22 mouse cellular contexts compared by ENCODE assay signal in the genomic region with DNA sequence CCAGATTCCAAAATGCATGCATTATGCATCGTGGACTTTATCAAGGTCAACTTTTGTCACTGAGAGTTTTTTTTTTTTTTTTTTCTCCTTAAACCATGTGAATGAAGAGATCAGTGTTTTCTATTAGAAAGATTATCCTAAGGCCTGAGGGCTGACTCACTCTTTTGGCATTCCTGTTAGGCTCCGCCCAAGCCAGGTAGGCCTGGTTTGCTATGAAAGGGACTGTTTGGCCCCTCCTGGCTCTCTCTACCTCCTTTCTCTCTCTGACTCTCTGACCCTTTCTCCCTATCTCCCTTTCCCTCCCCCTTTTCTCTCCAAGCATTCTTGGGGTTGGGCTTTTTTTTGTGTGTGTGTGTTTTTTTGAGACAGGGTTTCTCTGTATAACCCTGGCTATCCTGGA. TPM values are rescaled to one million over a fixed set of nuclear protein-coding genes. Genes with fewer than 3 reads are reported as not detected.
A peak's percentile ranks its signal among the peaks of the same experiment; 100 is the strongest.
DNase-seq lines count a peak whose midpoint lies in the region; ATAC-seq and TF ChIP-seq lines count a peak whose summit lies in the region.
"Had no signal": no experiment of that assay in that cellular context is flagged by ENCODE, and none has a peak within 500 bp of the region (broad histone marks: within the 10 kb centered on the region; RNA-seq: fewer than 3 reads in every experiment).

No protein-coding gene starts in this region.

- H3K36me3 ChIP-seq in intestine, embryonic 15.5 days = no peaks in the 10 kb centered on the region
- H3K36me3 ChIP-seq in intestine, postnatal 0 days (ENCODE audit: control insufficient read depth, insufficient read depth) = no peaks in the 10 kb centered on the region; the same call in 1 of the 2 replicates
- no peaks in the 10 kb centered on the region for H3K36me3 ChIP-seq in ES-E14 (ENCODE audit: control insufficient read depth, insufficient read depth, low read length, poor library complexity, severe bottlenecking)
- no peaks in the 10 kb centered on the region for H3K36me3 ChIP-seq in stomach, embryonic 14.5 days (ENCODE audit: control insufficient read depth, insufficient read depth, low read length)
- H3K36me3 ChIP-seq: embryonic facial prominence, embryonic 10.5 days; heart, embryonic 13.5 days; hindbrain, embryonic 15.5 days had no signal

- H3K9ac ChIP-seq in intestine, embryonic 15.5 days = no peak overlapping the region
- no peak overlapping the region for H3K9ac ChIP-seq in intestine, postnatal 0 days (ENCODE audit: low read depth, low read length)
- H3K9ac ChIP-seq in ES-E14 (ENCODE audit: insufficient read depth, low read depth, low read length, poor library complexity, severe bottlenecking) = no peak overlapping the region
- no peak overlapping the region for H3K9ac ChIP-seq in stomach, embryonic 14.5 days (replicated peaks; ENCODE audit: low read depth, low read length)
- H3K9ac ChIP-seq: heart, embryonic 13.5 days; hindbrain, embryonic 15.5 days had no signal

- no peak overlapping the region for H3K4me3 ChIP-seq in intestine, embryonic 15.5 days (replicated peaks)
- H3K4me3 ChIP-seq in intestine, postnatal 0 days (ENCODE audit: low read depth, low read length) = no peak overlapping the region
- H3K4me3 ChIP-seq in ES-E14 (ENCODE audit: insufficient read depth in 1 of 2, low read depth in 1 of 2, low read length in 2 of 2, poor library complexity in 1 of 2, severe bottlenecking in 1 of 2) = no peak overlapping the region
- no peak overlapping the region for H3K4me3 ChIP-seq in stomach, embryonic 14.5 days (ENCODE audit: low read depth, low read length)
- H3K4me3 ChIP-seq: embryonic facial prominence, embryonic 10.5 days; heart, embryonic 13.5 days; hindbrain, embryonic 15.5 days had no signal

- no peaks in the 10 kb centered on the region for H3K27me3 ChIP-seq in intestine, embryonic 15.5 days (replicated peaks)
- H3K27me3 ChIP-seq in intestine, postnatal 0 days (replicated peaks; ENCODE audit: control insufficient read depth, insufficient read depth, low read length) = no peaks in the 10 kb centered on the region
- H3K27me3 ChIP-seq in stomach, embryonic 14.5 days (ENCODE audit: control insufficient read depth, insufficient read depth, low read length) = no peaks in the 10 kb centered on the region
- H3K27me3 ChIP-seq: heart, embryonic 13.5 days; hindbrain, embryonic 15.5 days had no signal

- no peak overlapping the region for H3K27ac ChIP-seq in intestine, embryonic 15.5 days
- no peak overlapping the region for H3K27ac ChIP-seq in intestine, postnatal 0 days (ENCODE audit: low read depth, low read length)
- no peak overlapping the region for H3K27ac ChIP-seq in ES-E14 (ENCODE audit: insufficient read depth, low read depth, low read length, poor library complexity, severe bottlenecking)
- H3K27ac ChIP-seq in stomach, embryonic 14.5 days (ENCODE audit: low read length) = no peak overlapping the region
- H3K27ac ChIP-seq: embryonic facial prominence, embryonic 10.5 days; heart, embryonic 13.5 days; hindbrain, embryonic 15.5 days had no signal

- no peaks in the 10 kb centered on the region for H3K9me3 ChIP-seq in intestine, embryonic 15.5 days
- H3K9me3 ChIP-seq in intestine, postnatal 0 days (ENCODE audit: control insufficient read depth) = no peaks in the 10 kb centered on the region
- no peaks in the 10 kb centered on the region for H3K9me3 ChIP-seq in ES-E14 (ENCODE audit: control insufficient read depth, insufficient read depth, low read depth, low read length)
- H3K9me3 ChIP-seq in stomach, embryonic 14.5 days (ENCODE audit: control insufficient read depth, low read depth, low read length) = no peaks in the 10 kb centered on the region
- H3K9me3 ChIP-seq: embryonic facial prominence, embryonic 10.5 days; heart, embryonic 13.5 days; hindbrain, embryonic 15.5 days had no signal

- peak; percentile 47; the same call in 1 of the 2 replicates for ATAC-seq in intestine, embryonic 15.5 days
- no peak for ATAC-seq in intestine, postnatal 0 days
- peak; percentile 42; the same call in 1 of the 2 replicates for ATAC-seq in stomach, embryonic 14.5 days (ENCODE audit: insufficient number of reproducible peaks, insufficient read depth, low FRiP score, low read depth)
- ATAC-seq: forebrain, embryonic 14.5 days had no signal

- DNase-seq in 3T3-L1 (ENCODE audit: low read depth, low spot score) (peak; percentile 12), ES-E14 (ENCODE audit: low read depth, low spot score) (peak; percentile 20)
- DNase-seq in gastrocnemius, postnatal 4 days (ENCODE audit: low spot score in 2 of 2) = no peak
- no peak for DNase-seq in cerebellum, postnatal 36 days
- DNase-seq: adrenal gland, adult 2 months; adrenal gland, postnatal 25 days; cerebellum, adult 18-20 months; cerebellum, adult 9-11 months; heart, postnatal 36 days had no signal

- no peaks in the 10 kb centered on the region for H3K4me1 ChIP-seq in intestine, embryonic 15.5 days (replicated peaks)
- no peaks in the 10 kb centered on the region for H3K4me1 ChIP-seq in intestine, postnatal 0 days (replicated peaks; ENCODE audit: control insufficient read depth, insufficient read depth, low read length)
- no peaks in the 10 kb centered on the region for H3K4me1 ChIP-seq in ES-E14 (ENCODE audit: control insufficient read depth in 2 of 2, insufficient read depth in 2 of 2, low read length in 2 of 2, poor library complexity in 1 of 2)
- no peaks in the 10 kb centered on the region for H3K4me1 ChIP-seq in stomach, embryonic 14.5 days (ENCODE audit: control insufficient read depth, insufficient read depth, low read length)
- H3K4me1 ChIP-seq: embryonic facial prominence, embryonic 10.5 days; hindbrain, embryonic 15.5 days had no signal

- TF ChIP-seq CTCF in intestine, postnatal 0 days (IDR thresholded peaks at IDR 0.05; ENCODE audit: low read depth) = no peak

- in situ Hi-C loops in ES-E14 (cut with MboI; ENCODE audit: low sequenced_read_pairs in 2 of 2, unreplicated experiment in 2 of 2) = no loop called here

- no peak overlapping the region for H3K4me2 ChIP-seq in intestine, embryonic 15.5 days (replicated peaks)
- H3K4me2 ChIP-seq in intestine, postnatal 0 days (replicated peaks; ENCODE audit: low read depth) = no peak overlapping the region
- H3K4me2 ChIP-seq in stomach, embryonic 14.5 days (replicated peaks; ENCODE audit: low read depth, low read length) = no peak overlapping the region
- H3K4me2 ChIP-seq: heart, embryonic 13.5 days; hindbrain, embryonic 15.5 days had no signal

- 86% methylated on average over 2 of the region's 2 CpGs for WGBS in intestine, embryonic 15.5 days
- 70% methylated on average over 2 of the region's 2 CpGs for WGBS in intestine, postnatal 0 days
- 64% methylated on average over 2 of the region's 2 CpGs for WGBS in stomach, embryonic 14.5 days

TF ChIP-seq in ES-E14, 5 proteins besides CTCF, POLR2A, EP300 and RAD21:
- TF ChIP-seq ZC3H11A (IDR thresholded peaks at IDR 0.05; ENCODE audit: borderline replicate concordance, low read depth, low read length) (no peak), MAFK (IDR thresholded peaks at IDR 0.05; ENCODE audit: insufficient read depth, low read depth, low read length) (no peak), ZNF384 (IDR thresholded peaks at IDR 0.05; ENCODE audit: low read depth, low read length) (peak; percentile 72; the same call in 1 of the 2 replicates), CHD2 (IDR thresholded peaks at IDR 0.05; ENCODE audit: low read depth, low read length) (no peak), HCFC1 (IDR thresholded peaks at IDR 0.05; ENCODE audit: borderline replicate concordance, insufficient read depth, low read length) (no peak)
TF ChIP-seq in ES-E14: peak in this region for 1.

RNA-seq across cellular contexts. Expression of gene Mob3b, which starts 18.3 kb away (rescaled TPM):
- polyA plus RNA-seq in intestine, embryonic 15.5 days (2015; fragmentation: Nextera tagmentation; extraction: Ambion mirVana) = 30.2 and 32.1 TPM in 2 replicates
- 21.0 and 21.2 TPM in 2 replicates for polyA plus RNA-seq in intestine, postnatal 0 days (2015; fragmentation: Nextera tagmentation; extraction: Ambion mirVana)
- 8.3 and 10.5 TPM in 2 replicates for total RNA-seq in ES-E14 (2012; rRNA removed)
- polyA plus RNA-seq in stomach, embryonic 14.5 days (2014; fragmentation: Nextera tagmentation; extraction: Ambion mirVana) = 22.5 and 23.6 TPM in 2 replicates
- total RNA-seq in gastrocnemius, postnatal 4 days (2021) = 1 to 10 TPM; 3.1 to 4.9 TPM

RNA-seq across cellular contexts. Expression of gene Ifnk, which starts 23.7 kb away (rescaled TPM):
- polyA plus RNA-seq in intestine, embryonic 15.5 days (2015; fragmentation: Nextera tagmentation; extraction: Ambion mirVana) = 0.49 and 0.64 TPM in 2 replicates
- polyA plus RNA-seq in intestine, postnatal 0 days (2015; fragmentation: Nextera tagmentation; extraction: Ambion mirVana) = 0.25 and 0.51 TPM in 2 replicates
- total RNA-seq in ES-E14 (2012; rRNA removed) = not detected in 2 replicates
- 0.55 and 0.65 TPM in 2 replicates for polyA plus RNA-seq in stomach, embryonic 14.5 days (2014; fragmentation: Nextera tagmentation; extraction: Ambion mirVana)
- not detected for total RNA-seq in gastrocnemius, postnatal 4 days (2021)
- total RNA-seq: adrenal gland, adult 2 months; adrenal gland, postnatal 25 days; gastrocnemius, adult 8-10 months; heart, adult 8-10 months; heart, postnatal 36 days; MEL had no signal
- polyA plus RNA-seq: adrenal gland, adult 2 months; embryonic facial prominence, embryonic 14.5 days; forebrain, embryonic 14.5 days; gonadal fat pad, adult 2 months; heart, embryonic 13.5 days; heart, postnatal 0 days had no signal

RNA-seq across cellular contexts. Expression of gene C9orf72, which starts 50.4 kb away (rescaled TPM):
- 11.7 and 11.9 TPM in 2 replicates for polyA plus RNA-seq in intestine, embryonic 15.5 days (2015; fragmentation: Nextera tagmentation; extraction: Ambion mirVana)
- polyA plus RNA-seq in intestine, postnatal 0 days (2015; fragmentation: Nextera tagmentation; extraction: Ambion mirVana) = 10.1 and 11.1 TPM in 2 replicates
- total RNA-seq in ES-E14 (2012; rRNA removed) = 7.1 and 8.6 TPM in 2 replicates
- 14.5 and 14.7 TPM in 2 replicates for polyA plus RNA-seq in stomach, embryonic 14.5 days (2014; fragmentation: Nextera tagmentation; extraction: Ambion mirVana)
- total RNA-seq in gastrocnemius, postnatal 4 days (2021) = 1 to 10 TPM; 8.9 to 9.0 TPM

Comparison
In these comparisons a context has a peak if more than half of its experiments do, and no peak if none do; other contexts are left out.
1. DNase-seq: peak in 3T3-L1 (single experiment) and ES-E14 (single experiment); none in gastrocnemius, postnatal 4 days (0 of 2) and cerebellum, postnatal 36 days (0 of 2).